Mouse (Mus musculus) megakaryocyte, embryonic 14.5 days (primary cell): Measurements from ENCODE around the gene Cd37.

Experiments used
- FLI1 ChIP-seq: IDR thresholded peaks from 2 replicates; pipeline ENCODE4 v1.6.1; 2012; ENCODE audit warnings: low read length, inconsistent platforms, mixed read lengths
- GATA1 ChIP-seq: IDR thresholded peaks from 3 replicates; pipeline ENCODE4 v1.6.1; 2012; ENCODE audit warnings: mixed read lengths, low read length, inconsistent platforms, borderline replicate concordance

DNA sequence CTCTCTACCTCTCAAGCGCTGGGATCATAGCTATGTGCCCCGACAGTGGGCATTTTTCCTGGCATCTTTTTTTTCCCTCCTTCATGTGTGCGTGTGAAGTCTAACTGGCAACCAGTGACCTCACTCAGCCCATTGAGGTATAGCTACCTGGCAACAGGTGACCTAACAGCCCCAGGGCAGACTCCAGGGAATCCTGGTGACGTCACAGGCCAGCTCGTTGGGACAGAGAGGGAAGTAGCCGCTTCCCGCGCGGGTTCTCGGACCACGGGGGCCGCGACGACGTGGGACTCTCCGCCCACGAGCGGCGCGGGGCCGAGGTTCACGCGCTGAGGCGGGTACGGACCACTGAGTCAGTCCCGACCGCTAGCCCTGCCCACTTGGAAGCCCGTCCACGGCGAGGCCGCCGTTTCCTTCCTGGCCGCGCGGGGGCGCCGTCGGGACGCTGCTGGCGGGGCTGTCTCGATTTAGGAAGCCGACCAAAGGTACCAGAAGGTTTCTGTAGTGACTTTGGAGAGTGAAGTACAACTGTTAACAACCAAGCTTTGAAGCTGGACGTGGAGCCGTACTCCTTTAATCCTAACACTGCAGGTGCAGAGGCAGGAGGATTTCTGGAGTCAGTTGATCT is 38.3 kb upstream of the Cd37 start, which contains the start of gene Slc6a21:
- no peak for TF ChIP-seq GATA1
- TF ChIP-seq FLI1, result no peak
